1 mouse cellular context compared by ENCODE assay signal in genomic region chr10:81299585-81300351, GRCm38 (mm10).
TF ChIP-seq lines count a peak whose summit lies in the region.

No protein-coding gene starts in this region.

TF ChIP-seq in CH12.LX, 34 proteins besides CTCF, POLR2A, EP300 and RAD21 (continued from another document):
- TF ChIP-seq USF2 (conservative IDR thresholded peaks at IDR 0.05; ENCODE audit: low read depth, low read length) = no peak
- TF ChIP-seq NRF1 (IDR thresholded peaks at IDR 0.05; ENCODE audit: low read depth, low read length) = no peak
- TF ChIP-seq ZMIZ1 (IDR thresholded peaks at IDR 0.05; ENCODE audit: low read depth, low read length) = no peak
- TF ChIP-seq MEF2A (IDR thresholded peaks at IDR 0.05; ENCODE audit: borderline replicate concordance, low read depth, low read length) = no peak
- no peak for TF ChIP-seq ZKSCAN1 (IDR thresholded peaks at IDR 0.05; ENCODE audit: borderline replicate concordance, low read depth, low read length)
- TF ChIP-seq CHD1 (IDR thresholded peaks at IDR 0.05; ENCODE audit: low read depth, low read length) = no peak
- no peak for TF ChIP-seq MYC (IDR thresholded peaks at IDR 0.05; ENCODE audit: low read depth, low read length)
- TF ChIP-seq MXI1 (IDR thresholded peaks at IDR 0.05; ENCODE audit: low read depth, low read length) = no peak
- TF ChIP-seq E2F4 (IDR thresholded peaks at IDR 0.05; ENCODE audit: insufficient replicate concordance, low read depth, low read length) = no peak
- TF ChIP-seq IRF4 (IDR thresholded peaks at IDR 0.05; ENCODE audit: low read depth, low read length) = no peak
- no peak for TF ChIP-seq BHLHE40 (IDR thresholded peaks at IDR 0.05; ENCODE audit: low read depth, low read length)
- no peak for TF ChIP-seq NELFE (IDR thresholded peaks at IDR 0.05; ENCODE audit: low read depth, low read length)
- TF ChIP-seq GABPA (IDR thresholded peaks at IDR 0.05; ENCODE audit: insufficient replicate concordance, low read depth, low read length) = no peak
- no peak for TF ChIP-seq CHD2 (IDR thresholded peaks at IDR 0.05; ENCODE audit: low read length)
- no peak for TF ChIP-seq ZC3H11A (IDR thresholded peaks at IDR 0.05; ENCODE audit: low read depth, low read length)
- TF ChIP-seq ETS1 (conservative IDR thresholded peaks at IDR 0.05; ENCODE audit: low read depth, low read length) = no peak
